Mouse (Mus musculus) testis, adult 2 months (tissue): ENCODE data around the gene Bcor. TPM values are rescaled to one million over a fixed set of nuclear protein-coding genes. Genes with fewer than 3 reads are reported as not detected.
A peak's percentile ranks its signal among the peaks of the same experiment; 100 is the strongest.

Source experiments
- H3K27ac ChIP-seq: fragments of 200-500 bp; 2 replicates; pipeline ENCODE4 v1.5.1; 2012; ENCODE audit warnings: low read depth, low read length; ENCODE audit not compliant: control insufficient read depth, insufficient read depth
- H3K27me3 ChIP-seq: fragments of 200-500 bp; 2 replicates; pipeline ENCODE4 v1.6.1; 2012; ENCODE audit warnings: mild to moderate bottlenecking, low read length, moderate library complexity; ENCODE audit not compliant: control insufficient read depth, insufficient read depth
- H3K36me3 ChIP-seq: fragments of 200-500 bp; 2 replicates; pipeline ENCODE4 v1.6.1; 2012; ENCODE audit warnings: mild to moderate bottlenecking, low read length; ENCODE audit not compliant: control insufficient read depth, insufficient read depth
- H3K4me1 ChIP-seq: fragments of 200-500 bp; 2 replicates; pipeline ENCODE4 v1.6.1; 2012; ENCODE audit warnings: low read length; ENCODE audit not compliant: control insufficient read depth, insufficient read depth
- H3K4me3 ChIP-seq: fragments of 200-500 bp; 2 replicates; pipeline ENCODE4 v1.5.1; 2012; ENCODE audit warnings: low read depth, mild to moderate bottlenecking, low read length, moderate library complexity, mixed read lengths; ENCODE audit not compliant: control insufficient read depth
- CTCF ChIP-seq: fragments of 200-500 bp; IDR thresholded peaks from 2 replicates; pipeline ENCODE4 v1.5.1; 2012; ENCODE audit warnings: low read depth, mild to moderate bottlenecking, inconsistent platforms, low read length, moderate library complexity; ENCODE audit not compliant: control insufficient read depth, insufficient read depth, insufficient replicate concordance
- POLR2A ChIP-seq: fragments of 200-500 bp; IDR thresholded peaks from 2 replicates; pipeline ENCODE4 v1.6.1; 2012; ENCODE audit warnings: low read depth, mild to moderate bottlenecking, inconsistent platforms, low read length, moderate library complexity; ENCODE audit not compliant: control insufficient read depth
- polyA plus RNA-seq: library from polyadenylated mRNA; depleted of rRNA; stranded (reverse); fragments of >200 nt; gene quantifications from 2 replicates; pipeline ENCODE4 v1.2.3, GENCODE M21; 2012

Gene Bcor
- polyA plus RNA-seq, 1 experiment = 0.72 TPM

DNA sequence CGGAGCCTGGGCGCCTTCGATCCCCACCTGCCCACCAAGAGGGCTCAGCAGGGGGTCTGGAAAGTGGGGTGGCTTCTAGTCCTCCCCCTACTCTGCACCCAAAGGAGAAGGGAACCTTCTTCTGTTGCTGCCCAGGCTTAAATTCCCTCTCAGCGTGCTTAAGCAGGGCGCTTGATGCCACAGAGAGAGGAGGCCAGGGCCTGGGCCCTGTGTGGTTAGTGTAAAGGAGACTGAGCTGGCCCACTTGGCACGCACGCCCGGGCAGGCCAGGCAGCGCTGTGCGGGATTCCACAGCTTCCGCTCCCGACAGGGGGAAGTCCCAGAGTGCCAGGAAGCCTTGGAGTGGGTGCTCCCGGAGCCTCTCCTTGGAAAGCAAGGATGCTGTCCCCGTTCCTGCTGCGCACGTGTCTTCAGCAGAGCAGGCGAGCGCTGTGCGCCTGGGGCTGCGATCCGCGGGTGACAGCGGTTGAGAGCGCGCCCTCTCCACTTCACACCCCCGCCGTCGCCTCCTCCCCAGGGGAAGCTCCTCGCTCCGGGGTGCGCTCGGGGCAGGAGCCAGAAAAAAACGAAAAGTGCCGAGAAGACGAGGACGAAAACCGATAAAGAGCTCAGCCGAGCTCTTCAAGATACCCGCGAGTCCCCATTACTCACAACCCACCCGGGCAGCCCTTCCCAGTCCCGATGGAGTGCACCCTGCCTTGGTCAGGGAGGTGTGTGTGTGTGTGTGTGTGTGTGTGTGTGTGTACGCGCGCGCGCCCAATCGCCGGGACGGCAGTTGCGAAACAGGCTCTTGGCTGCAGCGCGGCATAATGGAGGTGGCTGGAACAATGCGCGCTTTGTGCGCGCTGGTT is 153.9 kb downstream of the Bcor start:
- Histone ChIP-seq H3K27me3 (no peaks in the 10 kb centered on the region), H3K4me3 (peak overlapping the region; percentile 74), H3K27ac (peak overlapping the region; percentile 66), H3K36me3 (no peaks in the 10 kb centered on the region), H3K4me1 (peaks cover 18% of the 10 kb centered on the region)
- TF ChIP-seq CTCF = no peak
- TF ChIP-seq POLR2A = no peak

- H3K4me1 ChIP-seq = peaks cover 20% of the 10 kb centered on the region
- peak overlapping the region; percentile 66; the same call in 1 of the 2 replicates for H3K27ac ChIP-seq
- TF ChIP-seq POLR2A (no peak), CTCF (no peak)
- H3K27me3 ChIP-seq = no peaks in the 10 kb centered on the region
- H3K4me3 ChIP-seq = no peak overlapping the region; the same call in 1 of the 2 replicates
- H3K36me3 ChIP-seq = no peaks in the 10 kb centered on the region
Observed at GRCm38 (mm10) chrX:12005181-12006030, 154.7 kb downstream of the Bcor start.

DNA sequence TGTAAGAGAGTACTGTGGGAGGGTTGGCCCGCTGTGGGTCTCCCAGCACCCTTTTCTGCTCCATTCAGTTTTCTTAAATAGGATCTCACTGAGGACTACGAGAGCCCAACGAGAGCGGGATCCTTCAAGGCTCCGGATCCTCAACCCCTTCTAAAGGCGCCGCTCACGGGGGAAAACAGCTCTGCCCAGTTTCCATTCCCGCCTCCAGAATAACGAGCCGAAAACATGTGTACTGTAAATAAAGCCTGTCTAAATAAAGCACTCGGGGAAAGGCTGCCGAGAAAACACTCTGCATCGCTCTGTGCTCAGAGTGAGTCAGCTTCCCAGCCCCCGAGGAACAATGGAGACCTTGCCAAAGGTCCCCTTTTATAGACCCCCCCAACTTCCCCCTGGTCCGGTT is 155.7 kb downstream of the Bcor start:
- Histone ChIP-seq H3K27ac (no peak overlapping the region; the same call in 1 of the 2 replicates), H3K4me1 (peaks cover 22% of the 10 kb centered on the region), H3K4me3 (no peak overlapping the region), H3K27me3 (no peaks in the 10 kb centered on the region), H3K36me3 (no peaks in the 10 kb centered on the region)
- TF ChIP-seq POLR2A = no peak
- no peak for TF ChIP-seq CTCF

DNA sequence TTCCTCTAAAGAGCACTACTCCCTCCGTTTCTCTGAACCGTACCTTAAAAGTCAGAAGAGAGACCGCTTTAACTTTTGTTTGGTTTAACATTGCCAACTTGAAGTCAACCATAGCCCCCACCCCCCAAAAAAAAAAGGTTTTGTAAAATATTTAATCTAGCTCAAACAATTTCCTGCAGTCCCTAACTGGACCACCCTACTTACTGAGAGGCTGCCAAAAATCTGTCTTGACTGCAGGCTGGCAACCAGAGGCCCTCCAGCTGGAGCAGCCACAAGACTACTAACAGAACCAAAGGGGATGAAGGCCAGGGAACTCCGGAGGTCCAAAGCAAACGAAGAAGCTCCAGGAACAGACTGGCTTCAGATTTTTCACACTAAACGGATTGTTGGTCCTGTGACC is 156.2 kb downstream of the Bcor start:
- Histone ChIP-seq H3K4me3 (no peak overlapping the region), H3K36me3 (no peaks in the 10 kb centered on the region), H3K27me3 (no peaks in the 10 kb centered on the region), H3K4me1 (peaks cover 24% of the 10 kb centered on the region), H3K27ac (no peak overlapping the region)
- TF ChIP-seq POLR2A (no peak), CTCF (no peak)

DNA sequence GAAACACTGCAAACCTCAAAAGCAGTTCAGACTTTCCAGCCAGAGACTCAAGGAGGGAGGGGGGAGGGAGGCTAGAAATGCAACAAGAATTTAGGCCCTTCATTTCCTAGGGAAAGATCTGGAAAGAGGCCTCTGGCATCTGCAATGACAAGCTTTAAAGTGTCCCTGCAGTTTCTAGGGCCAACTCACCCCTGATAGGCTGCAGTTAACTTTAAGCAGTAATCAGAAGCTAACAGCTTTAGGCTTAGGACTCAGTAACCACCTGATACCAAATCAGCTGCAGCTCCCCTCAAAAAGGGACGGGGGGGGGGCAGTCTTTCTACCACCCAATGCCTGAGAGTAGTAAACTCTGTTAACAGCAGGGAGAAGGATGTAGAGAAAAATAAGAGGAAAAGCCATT is 156.6 kb downstream of the Bcor start:
- no peaks in the 10 kb centered on the region for H3K36me3 ChIP-seq
- H3K27me3 ChIP-seq = no peaks in the 10 kb centered on the region
- H3K4me1 ChIP-seq = peaks cover 24% of the 10 kb centered on the region
- no peak overlapping the region for H3K27ac ChIP-seq
- TF ChIP-seq CTCF = no peak
- no peak for TF ChIP-seq POLR2A
- H3K4me3 ChIP-seq = no peak overlapping the region

DNA sequence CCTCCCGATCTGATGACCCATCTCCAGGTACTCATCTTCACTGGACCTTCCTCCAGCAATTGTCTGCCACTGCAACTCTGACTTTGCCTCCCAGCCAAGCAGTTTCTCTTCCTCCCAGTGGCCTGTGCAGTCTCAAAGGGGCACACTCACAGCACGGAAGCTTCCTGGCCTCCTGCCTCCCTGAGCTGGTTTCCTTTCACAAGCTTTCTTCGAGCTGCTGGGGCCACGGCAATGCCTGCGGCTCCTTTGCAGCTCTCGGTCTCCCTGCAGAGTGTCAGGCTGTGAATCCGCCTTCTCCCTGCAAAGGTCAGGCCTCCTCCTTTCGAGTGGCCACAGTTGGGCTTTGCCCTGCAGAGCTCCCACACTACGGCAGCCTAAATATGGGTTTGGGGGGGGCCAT is 157.0 kb downstream of the Bcor start:
- no peaks in the 10 kb centered on the region for H3K27me3 ChIP-seq
- H3K4me3 ChIP-seq = no peak overlapping the region
- H3K27ac ChIP-seq = no peak overlapping the region
- H3K36me3 ChIP-seq = no peaks in the 10 kb centered on the region
- H3K4me1 ChIP-seq = peaks cover 26% of the 10 kb centered on the region
- TF ChIP-seq CTCF = no peak
- TF ChIP-seq POLR2A = no peak

DNA sequence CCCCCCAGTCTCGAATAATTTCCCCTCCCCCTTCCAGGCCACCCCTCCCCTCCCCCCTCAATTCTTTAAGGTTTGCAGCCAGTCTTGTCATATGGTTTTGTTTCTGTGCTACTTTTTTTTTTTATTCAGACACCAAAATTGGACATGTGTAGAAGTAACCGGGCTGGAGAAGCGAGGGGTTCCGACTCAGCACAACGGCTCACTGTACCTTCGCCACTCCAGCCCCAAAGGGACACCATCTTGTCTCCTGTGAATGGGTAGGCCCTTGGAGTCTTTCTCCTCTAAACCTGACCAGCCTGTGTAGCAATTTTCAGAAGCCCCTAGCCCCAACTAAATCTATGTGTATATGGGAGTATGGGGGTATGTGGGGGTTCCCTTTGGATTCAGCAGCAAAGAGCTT is 157.6 kb downstream of the Bcor start:
- no peak overlapping the region for H3K4me3 ChIP-seq
- no peaks in the 10 kb centered on the region for H3K27me3 ChIP-seq
- H3K27ac ChIP-seq = no peak overlapping the region
- H3K4me1 ChIP-seq = peaks cover 26% of the 10 kb centered on the region
- TF ChIP-seq CTCF (no peak), POLR2A (no peak)
- H3K36me3 ChIP-seq = no peaks in the 10 kb centered on the region
